Mouse (Mus musculus) midbrain, embryonic 16.5 days (tissue): ENCODE results near the gene Tmigd3. TPM values are rescaled to one million over a fixed set of nuclear protein-coding genes. Genes with fewer than 3 reads are reported as not detected.

Source experiments
- ATAC-seq: fragments of 200-750 bp; cut with Nextera tagmentation; 2 replicates; pipeline ENCODE4 v1.8.0; 2017; ENCODE audit warnings: moderate TSS enrichment
- H3K27ac ChIP-seq: fragments of 300-500 bp; sonication (generic); 2 replicates; pipeline ENCODE4 v1.5.1; 2014; ENCODE audit warnings: mild to moderate bottlenecking, low read length, mixed read lengths
- H3K27me3 ChIP-seq: fragments of 300-500 bp; sonication (generic); 2 replicates; pipeline ENCODE4 v1.6.1; 2014; ENCODE audit warnings: low read depth, low read length, mixed read lengths; ENCODE audit not compliant: control insufficient read depth, insufficient read depth
- H3K36me3 ChIP-seq: fragments of 300-500 bp; sonication (generic); 2 replicates; pipeline ENCODE4 v1.6.1; 2014; ENCODE audit warnings: mild to moderate bottlenecking, low read length, moderate library complexity, mixed read lengths; ENCODE audit not compliant: control insufficient read depth, insufficient read depth
- H3K4me1 ChIP-seq: fragments of 300-500 bp; sonication (generic); 2 replicates; pipeline ENCODE4 v1.6.1; 2014; ENCODE audit warnings: mild to moderate bottlenecking, low read length, mixed read lengths; ENCODE audit not compliant: control insufficient read depth, insufficient read depth
- H3K4me2 ChIP-seq: fragments of 300-500 bp; sonication (generic); 2 replicates; pipeline ENCODE4 v1.6.1; 2014; ENCODE audit warnings: mild to moderate bottlenecking, low read length, mixed read lengths
- H3K4me3 ChIP-seq: fragments of 300-500 bp; sonication (generic); 2 replicates; pipeline ENCODE4 v1.5.1; 2014; ENCODE audit warnings: low read depth, mild to moderate bottlenecking, low read length, moderate library complexity, mixed read lengths
- H3K9ac ChIP-seq: fragments of 300-500 bp; sonication (generic); 2 replicates; pipeline ENCODE4 v1.6.1; 2014; ENCODE audit warnings: low read depth, low read length, mixed read lengths
- H3K9me3 ChIP-seq: fragments of 300-500 bp; sonication (generic); replicated peaks from 2 replicates; pipeline ENCODE4 v1.6.1; 2014; ENCODE audit warnings: mild to moderate bottlenecking, low read length, mixed read lengths; ENCODE audit not compliant: control insufficient read depth, poor library complexity, severe bottlenecking
- WGBS: fragments of 180-500 bp; shearing (Covaris S2); extraction: QIAGEN DNeasy Blood & Tissue Kit; methylation state at CpG from one replicate; pipeline ENCODE4 v1.1.7; 2014; 5-methylcytosine and 5-hydroxymethylcytosine counted together
- polyA plus RNA-seq: library from polyadenylated mRNA; unstranded; fragments of >200 nt; fragmentation: Nextera tagmentation; extraction: Ambion mirVana; gene quantifications from 2 replicates; pipeline ENCODE4 v1.2.1, GENCODE M21; 2015

Tmigd3 gene
- polyA plus RNA-seq, 1 experiment from 2014 or later, result not detected

DNA sequence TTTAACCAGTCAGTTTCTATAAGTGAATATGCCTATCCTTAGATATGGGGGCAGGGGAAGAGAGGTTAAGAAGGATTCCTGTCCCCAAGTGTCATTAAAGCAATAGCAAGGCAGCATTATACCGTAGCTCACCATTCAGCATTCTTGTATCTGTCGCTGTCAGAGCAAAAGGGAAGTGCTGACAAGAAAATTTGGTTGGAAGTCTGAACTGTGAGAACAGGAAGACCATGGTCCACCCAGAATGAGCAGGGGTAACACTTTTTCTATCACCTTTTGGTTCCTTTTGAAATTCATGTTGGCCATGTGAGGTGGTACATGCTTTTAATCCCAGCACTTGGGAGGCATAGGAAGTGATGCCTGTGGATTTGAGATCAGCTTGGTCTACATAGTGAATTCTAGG is 60.4 kb downstream of the Tmigd3 start:
- no peak for ATAC-seq
- no peak overlapping the region for H3K9ac ChIP-seq
- no peaks in the 10 kb centered on the region for H3K4me1 ChIP-seq
- no peaks in the 10 kb centered on the region for H3K36me3 ChIP-seq
- 89% methylated on average over 2 of the region's 2 CpGs for WGBS
- no peak overlapping the region for H3K27ac ChIP-seq
- H3K4me2 ChIP-seq, result no peak overlapping the region
- no peak overlapping the region for H3K4me3 ChIP-seq
- H3K9me3 ChIP-seq, result no peaks in the 10 kb centered on the region
- no peaks in the 10 kb centered on the region for H3K27me3 ChIP-seq

DNA sequence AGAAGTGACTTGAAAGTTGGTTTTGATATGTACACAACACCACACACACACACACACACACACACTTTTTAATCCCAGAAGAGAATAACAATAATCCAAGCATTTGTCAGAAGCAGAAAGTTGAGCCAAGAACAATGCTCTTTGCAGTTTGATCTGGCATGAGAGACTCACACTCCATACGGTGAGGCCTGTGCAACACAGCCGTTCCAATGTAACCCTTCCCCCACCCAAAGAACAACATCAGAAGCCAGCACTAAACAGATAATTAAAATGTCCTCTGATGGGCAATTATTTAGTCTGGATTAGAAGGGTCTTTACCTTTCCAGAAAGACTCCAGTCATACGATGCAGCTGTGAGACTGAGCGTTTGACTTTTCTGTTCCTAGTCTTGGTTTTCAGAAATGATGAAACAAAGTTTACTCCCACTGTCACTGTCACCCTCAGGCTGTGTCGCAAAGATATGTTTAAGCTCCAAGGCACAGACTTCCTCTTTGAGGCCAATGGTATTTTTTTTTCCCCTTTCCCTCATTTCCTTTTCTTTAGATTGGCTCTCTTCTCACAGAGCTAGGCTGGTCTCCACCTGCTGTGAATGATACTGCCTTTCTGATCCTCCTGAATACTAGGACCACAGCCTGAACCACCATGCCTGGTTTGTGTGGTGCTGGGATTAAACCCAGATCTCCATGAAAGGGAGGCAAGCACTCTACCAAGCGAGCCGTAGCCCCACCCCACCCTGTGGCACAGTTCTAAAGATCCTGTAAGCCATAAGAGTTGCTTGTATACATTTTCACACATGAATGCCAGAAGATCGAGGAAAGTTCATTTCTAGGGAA is 61.8 kb downstream of the Tmigd3 start, which contains the start of gene I830077J02Rik:
Gene I830077J02Rik (minus strand): TSS at position 425 of the 832 bp plus-strand sequence.
- H3K27ac ChIP-seq, result no peak within 1 kb of the TSS
- H3K9ac ChIP-seq, result no peak within 1 kb of the TSS
- no peaks in the 10 kb centered on the region for H3K27me3 ChIP-seq
- no peak within 1 kb of the TSS for H3K4me3 ChIP-seq
- ATAC-seq, result no peak
- 89% methylated on average over 8 of the region's 8 CpGs for WGBS
- H3K4me2 ChIP-seq, result no peak within 1 kb of the TSS
- no peaks in the 10 kb centered on the region for H3K9me3 ChIP-seq
- H3K36me3 ChIP-seq, result peaks cover 1% of the 10 kb centered on the region; the same call in 1 of the 2 replicates
- H3K4me1 ChIP-seq, result no peaks in the 10 kb centered on the region

DNA sequence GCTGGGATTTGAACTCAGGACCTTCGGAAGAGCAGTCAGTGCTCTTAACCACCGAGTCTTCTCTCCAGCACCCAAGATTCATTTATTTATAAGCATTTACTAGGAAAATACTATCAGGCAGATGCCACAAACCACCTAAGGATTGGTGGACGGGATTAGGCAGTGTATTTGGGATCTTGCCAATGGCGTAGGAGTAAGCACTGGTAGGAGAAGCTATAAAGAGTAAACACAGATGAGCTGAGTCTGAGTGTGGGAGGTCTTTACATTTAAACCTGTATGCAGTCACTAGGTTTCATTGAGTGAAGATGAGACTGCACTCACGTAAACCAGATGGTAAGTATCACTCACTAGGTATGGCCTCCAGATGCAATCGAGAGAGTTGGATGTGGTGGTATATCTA is 63.2 kb downstream of the Tmigd3 start:
- no peak for ATAC-seq
- Histone ChIP-seq H3K4me2 (no peak overlapping the region), H3K9me3 (no peaks in the 10 kb centered on the region), H3K9ac (no peak overlapping the region), H3K27ac (no peak overlapping the region), H3K36me3 (peaks cover 3% of the 10 kb centered on the region; the same call in 1 of the 2 replicates), H3K4me3 (no peak overlapping the region), H3K4me1 (no peaks in the 10 kb centered on the region), H3K27me3 (no peaks in the 10 kb centered on the region)
- 96% methylated on average over 6 of the region's 6 CpGs for WGBS

DNA sequence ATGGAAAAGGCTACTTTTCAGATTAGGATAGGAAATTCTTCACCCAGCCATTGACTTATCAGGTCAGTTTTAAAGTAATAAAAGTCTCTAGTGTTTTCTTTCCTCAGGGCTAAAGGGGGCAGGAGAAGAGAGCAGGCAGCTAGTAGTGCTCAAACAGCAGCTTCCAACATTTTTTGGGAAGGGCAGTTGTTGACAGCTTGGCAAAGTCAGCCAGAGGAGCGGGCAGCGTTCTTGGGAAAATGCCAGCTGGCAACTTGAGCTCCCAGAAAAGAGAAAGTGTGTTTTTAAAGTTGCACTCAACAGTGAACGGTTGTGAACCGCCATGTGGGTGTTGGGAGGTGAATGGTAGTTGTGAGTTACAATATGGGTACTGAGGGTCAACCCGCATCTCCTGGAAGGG is 64.3 kb downstream of the Tmigd3 start:
- no peak overlapping the region for H3K27ac ChIP-seq
- WGBS, result 85% methylated on average over 5 of the region's 5 CpGs
- peaks cover 3% of the 10 kb centered on the region; the same call in 1 of the 2 replicates for H3K36me3 ChIP-seq
- no peaks in the 10 kb centered on the region for H3K4me1 ChIP-seq
- no peak overlapping the region for H3K4me2 ChIP-seq
- no peaks in the 10 kb centered on the region for H3K9me3 ChIP-seq
- H3K4me3 ChIP-seq, result no peak overlapping the region
- no peak for ATAC-seq
- H3K27me3 ChIP-seq, result no peaks in the 10 kb centered on the region
- H3K9ac ChIP-seq, result no peak overlapping the region

DNA sequence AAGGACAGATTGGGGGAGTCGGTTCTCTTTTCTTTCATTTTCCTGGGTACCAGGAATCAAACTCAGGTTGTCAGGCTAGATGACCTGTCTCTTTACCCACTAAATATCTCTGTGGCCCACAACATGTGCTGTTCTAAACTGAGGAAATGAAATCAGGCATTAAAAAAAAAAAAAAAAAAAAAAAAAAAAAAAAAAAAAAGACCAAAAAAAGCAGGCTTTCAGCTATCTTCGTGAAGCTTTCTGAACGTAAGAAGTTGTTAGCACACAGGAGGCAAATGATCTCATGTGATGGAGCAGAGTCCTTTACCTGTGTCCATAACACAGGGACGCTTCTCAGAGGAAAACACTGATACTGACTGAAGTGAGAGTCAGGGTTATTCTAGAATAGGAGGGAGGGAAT is 65.4 kb downstream of the Tmigd3 start:
- H3K27ac ChIP-seq, result no peak overlapping the region
- ATAC-seq, result no peak
- no peaks in the 10 kb centered on the region for H3K27me3 ChIP-seq
- no peak overlapping the region for H3K4me3 ChIP-seq
- H3K9me3 ChIP-seq, result no peaks in the 10 kb centered on the region
- no peak overlapping the region for H3K4me2 ChIP-seq
- H3K4me1 ChIP-seq, result no peaks in the 10 kb centered on the region
- H3K9ac ChIP-seq, result no peak overlapping the region
- WGBS, result 90% methylated on average over 4 of the region's 4 CpGs
- peaks cover 6% of the 10 kb centered on the region; the same call in 1 of the 2 replicates for H3K36me3 ChIP-seq

DNA sequence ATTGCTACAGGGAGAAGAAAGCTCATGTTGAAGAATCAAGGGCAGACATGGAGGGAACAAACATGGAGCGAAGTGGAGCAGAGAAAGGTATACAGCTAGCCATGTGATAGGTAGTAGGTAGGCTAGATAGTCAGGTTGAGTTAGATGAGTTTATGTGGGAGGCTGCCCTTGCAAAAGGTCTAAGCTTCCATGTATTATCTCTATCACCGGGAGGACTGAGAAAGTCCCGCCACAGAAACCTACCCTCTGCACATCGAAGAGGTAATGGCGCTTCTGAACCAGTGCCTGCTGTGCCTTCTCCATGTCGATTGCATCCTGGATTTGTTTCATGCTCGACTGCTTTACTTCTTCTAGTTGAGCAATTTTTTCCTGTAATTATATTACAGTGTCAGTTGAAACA is 80.6 kb downstream of the Tmigd3 start:
- 95% methylated on average over 7 of the region's 7 CpGs for WGBS
- Histone ChIP-seq H3K4me2 (no peak overlapping the region), H3K9ac (no peak overlapping the region), H3K4me3 (no peak overlapping the region), H3K9me3 (no peaks in the 10 kb centered on the region), H3K27me3 (no peaks in the 10 kb centered on the region), H3K27ac (no peak overlapping the region), H3K4me1 (peaks cover 4% of the 10 kb centered on the region), H3K36me3 (peaks cover 27% of the 10 kb centered on the region)
- no peak for ATAC-seq

DNA sequence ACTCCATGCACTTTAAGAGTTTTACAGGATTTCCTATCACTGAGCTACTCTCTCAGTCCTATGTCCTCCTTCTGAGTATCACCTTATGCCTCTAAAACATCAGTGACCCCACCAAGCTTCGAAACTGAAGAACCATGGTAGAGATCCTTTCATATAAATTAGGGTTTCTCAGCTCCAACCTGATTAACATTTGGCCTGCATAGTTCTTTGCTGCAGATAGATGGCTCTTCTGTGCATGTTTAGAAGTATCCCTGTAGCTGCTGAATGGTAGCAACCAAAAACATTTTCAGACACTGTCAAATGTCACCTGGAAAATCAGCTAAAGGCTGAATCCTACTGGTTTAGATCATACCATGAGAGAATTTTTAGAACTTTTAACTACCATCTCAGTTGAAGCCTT is 86.5 kb downstream of the Tmigd3 start:
- H3K9me3 ChIP-seq, result no peaks in the 10 kb centered on the region
- no peak overlapping the region for H3K9ac ChIP-seq
- H3K27ac ChIP-seq, result no peak overlapping the region
- ATAC-seq, result no peak
- H3K27me3 ChIP-seq, result no peaks in the 10 kb centered on the region
- H3K4me3 ChIP-seq, result no peak overlapping the region
- WGBS, result 95% methylated on average over 1 of the region's 1 CpGs
- H3K4me1 ChIP-seq, result peaks cover 33% of the 10 kb centered on the region
- H3K4me2 ChIP-seq, result peak overlapping the region; percentile 0; the same call in 1 of the 2 replicates
- peaks cover 4% of the 10 kb centered on the region; the same call in 1 of the 2 replicates for H3K36me3 ChIP-seq

DNA sequence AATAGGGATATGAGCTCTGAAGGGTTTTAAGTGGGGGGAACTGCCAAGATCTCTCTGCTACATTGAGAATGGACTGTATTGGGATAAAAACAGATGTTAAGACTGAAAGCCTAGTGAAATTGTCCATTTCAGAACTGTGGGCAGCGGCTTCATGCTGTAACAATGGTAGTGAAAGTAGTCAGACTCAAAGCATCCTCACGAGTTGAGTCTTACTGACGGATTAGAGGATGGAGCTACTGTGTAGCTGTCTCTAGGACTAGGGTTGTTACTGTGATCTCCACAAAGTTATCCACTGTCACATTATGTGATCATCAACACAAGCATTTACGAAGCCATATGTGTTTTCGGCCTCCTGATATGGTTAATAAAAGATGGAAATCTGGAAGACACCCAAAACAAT is 87.5 kb downstream of the Tmigd3 start:
- Histone ChIP-seq H3K27me3 (no peaks in the 10 kb centered on the region), H3K4me3 (peak overlapping the region; percentile 59), H3K4me2 (peak overlapping the region; percentile 88), H3K36me3 (peaks cover 8% of the 10 kb centered on the region), H3K9me3 (no peaks in the 10 kb centered on the region), H3K27ac (peak overlapping the region; percentile 92; the same call in 1 of the 2 replicates), H3K9ac (peak overlapping the region; percentile 96), H3K4me1 (peaks cover 33% of the 10 kb centered on the region)
- ATAC-seq, result no peak
- WGBS, result 38% methylated on average over 5 of the region's 5 CpGs

DNA sequence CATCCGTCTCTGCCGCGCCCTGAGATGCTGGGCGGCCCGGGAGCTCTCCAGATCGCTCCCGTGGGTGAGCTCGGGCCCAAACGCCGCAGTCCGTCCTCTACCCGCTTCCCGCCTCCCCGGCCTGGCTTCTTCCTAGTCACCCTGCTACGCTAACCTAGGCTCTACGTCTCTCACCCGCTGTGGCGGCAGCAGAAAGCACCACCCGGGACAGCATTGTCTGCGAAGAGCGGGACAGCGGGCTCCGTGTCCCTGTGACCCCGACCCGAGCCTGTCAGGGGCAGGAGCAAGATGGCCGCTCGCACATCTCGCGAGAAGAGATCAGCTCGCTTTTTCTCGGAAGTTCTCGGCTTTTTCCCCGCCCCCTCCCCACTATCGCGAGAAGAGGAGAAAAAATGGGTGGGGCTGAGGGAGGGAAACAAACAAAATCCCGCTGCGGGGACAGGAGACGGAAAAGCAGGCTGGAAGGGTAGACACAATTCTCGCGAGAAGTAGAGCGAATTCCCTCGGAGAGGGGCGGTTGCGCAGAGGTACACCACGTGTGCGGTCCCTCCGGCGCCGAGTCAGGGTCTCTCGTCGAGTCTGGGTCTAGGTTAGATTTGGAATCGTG is 88.4 kb downstream of the Tmigd3 start, which contains the start of gene Wdr77:
Gene Wdr77 (plus strand): TSS at position 396 of the 607 bp plus-strand sequence.
- under 1% methylated on average over 50 of the region's 52 CpGs for WGBS
- H3K27ac ChIP-seq, result peak within 1 kb of the TSS; percentile 92
- no peaks in the 10 kb centered on the region for H3K9me3 ChIP-seq
- H3K4me1 ChIP-seq, result peaks cover 33% of the 10 kb centered on the region
- H3K4me2 ChIP-seq, result peak within 1 kb of the TSS; percentile 88
- peak within 1 kb of the TSS; percentile 59 for H3K4me3 ChIP-seq
- peak within 1 kb of the TSS; percentile 96 for H3K9ac ChIP-seq
- peaks cover 8% of the 10 kb centered on the region for H3K36me3 ChIP-seq
- no peaks in the 10 kb centered on the region for H3K27me3 ChIP-seq
- ATAC-seq, result peak; percentile 98
